Mouse (Mus musculus): ENCODE data around the gene Clca3a2. TPM values are rescaled to one million over a fixed set of nuclear protein-coding genes. Genes with fewer than 3 reads are reported as not detected.
"Not testable (repeated sequence)": the region's sequence is repeated elsewhere in the genome, so short reads cannot be mapped to it uniquely, and the experiment has no call there.

Gene Clca3a2
- polyA plus RNA-seq, 1 experiment from 2014 or later = 0.93 TPM

GRCm38 (mm10) chr3:144756103-144756502 lies 63.2 kb downstream of the Clca3a2 start:
- H3K36me3 ChIP-seq (ENCODE audit: control insufficient read depth, insufficient read depth, low read length); H3K4me1 ChIP-seq (ENCODE audit: control insufficient read depth, insufficient read depth, low read length); H3K4me2 ChIP-seq; H3K9ac ChIP-seq (ENCODE audit: low read depth, low read length); H3K27me3 ChIP-seq (ENCODE audit: control insufficient read depth, insufficient read depth, low read length); H3K9me3 ChIP-seq (replicated peaks; ENCODE audit: control insufficient read depth, low read length); H3K4me3 ChIP-seq (ENCODE audit: low read depth, low read length); H3K27ac ChIP-seq (ENCODE audit: low read depth, low read length); ATAC-seq (replicated peaks; ENCODE audit: insufficient number of reproducible peaks, low FRiP score, low TSS enrichment): not testable (repeated sequence)
- 82% methylated on average over 8 of the region's 8 CpGs for WGBS (ENCODE audit: insufficient replicate concordance)

GRCm38 (mm10) chr3:144753120-144753519 lies 66.2 kb downstream of the Clca3a2 start:
- Histone ChIP-seq H3K27me3 (ENCODE audit: control insufficient read depth, insufficient read depth, low read length) (no peaks in the 10 kb centered on the region), H3K9ac (ENCODE audit: low read depth, low read length) (no peak overlapping the region), H3K36me3 (ENCODE audit: control insufficient read depth, insufficient read depth, low read length) (no peaks in the 10 kb centered on the region), H3K27ac (ENCODE audit: low read depth, low read length) (no peak overlapping the region), H3K9me3 (replicated peaks; ENCODE audit: control insufficient read depth, low read length) (no peaks in the 10 kb centered on the region), H3K4me2 (no peak overlapping the region), H3K4me1 (ENCODE audit: control insufficient read depth, insufficient read depth, low read length) (no peaks in the 10 kb centered on the region), H3K4me3 (ENCODE audit: low read depth, low read length) (no peak overlapping the region)
- WGBS (ENCODE audit: insufficient replicate concordance) = 2% methylated on average over 2 of the region's 2 CpGs
- no peak for ATAC-seq (replicated peaks; ENCODE audit: insufficient number of reproducible peaks, low FRiP score, low TSS enrichment)

GRCm38 (mm10) chr3:144749062-144749963 lies 70.0 kb downstream of the Clca3a2 start:
- not testable (repeated sequence) for H3K4me3 ChIP-seq (ENCODE audit: low read depth, low read length); H3K9ac ChIP-seq (ENCODE audit: low read depth, low read length); H3K9me3 ChIP-seq (replicated peaks; ENCODE audit: control insufficient read depth, low read length); H3K27ac ChIP-seq (ENCODE audit: low read depth, low read length); H3K36me3 ChIP-seq (ENCODE audit: control insufficient read depth, insufficient read depth, low read length); ATAC-seq (replicated peaks; ENCODE audit: insufficient number of reproducible peaks, low FRiP score, low TSS enrichment); H3K27me3 ChIP-seq (ENCODE audit: control insufficient read depth, insufficient read depth, low read length); H3K4me2 ChIP-seq; H3K4me1 ChIP-seq (ENCODE audit: control insufficient read depth, insufficient read depth, low read length)
- 46% methylated on average over 17 of the region's 21 CpGs for WGBS (ENCODE audit: insufficient replicate concordance)

DNA sequence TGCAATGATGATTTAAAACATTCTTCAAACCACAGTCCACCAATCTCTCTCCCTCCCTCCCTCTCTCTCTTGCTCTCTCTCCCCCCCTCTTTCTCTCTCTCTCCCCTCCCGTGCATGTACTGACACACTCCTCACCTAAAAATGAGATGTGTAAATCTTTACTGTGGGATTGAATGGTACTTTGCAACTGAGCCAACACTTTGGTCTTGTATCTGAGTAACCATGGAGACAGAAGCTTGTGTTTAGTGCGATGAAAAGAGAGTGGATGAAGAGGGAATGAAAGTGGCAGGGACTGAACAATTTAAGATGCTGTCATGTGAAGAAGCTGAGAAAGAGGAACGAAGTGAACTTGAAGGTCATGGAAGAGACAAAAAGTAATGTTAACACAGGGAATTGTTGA lies 71.6 kb downstream of the Clca3a2 start:
- H3K4me2 ChIP-seq; H3K27ac ChIP-seq (ENCODE audit: low read depth, low read length); H3K9me3 ChIP-seq (replicated peaks; ENCODE audit: control insufficient read depth, low read length); H3K27me3 ChIP-seq (ENCODE audit: control insufficient read depth, insufficient read depth, low read length); H3K4me3 ChIP-seq (ENCODE audit: low read depth, low read length); H3K4me1 ChIP-seq (ENCODE audit: control insufficient read depth, insufficient read depth, low read length); ATAC-seq (replicated peaks; ENCODE audit: insufficient number of reproducible peaks, low FRiP score, low TSS enrichment); H3K36me3 ChIP-seq (ENCODE audit: control insufficient read depth, insufficient read depth, low read length); H3K9ac ChIP-seq (ENCODE audit: low read depth, low read length): not testable (repeated sequence)
- 43% methylated on average over 3 of the region's 3 CpGs for WGBS (ENCODE audit: insufficient replicate concordance)

Other genes starting within 250 kb of the Clca3a2 start
- 7.3 and 7.9 TPM in 2 replicates for gene Hs2st1, start 249.3 kb downstream of the Clca3a2 start, polyA plus RNA-seq (2014; fragmentation: Nextera tagmentation; extraction: Ambion mirVana)
- 339 and 350 TPM in 2 replicates for gene Selenof, start 249.2 kb downstream of the Clca3a2 start, polyA plus RNA-seq (2014; fragmentation: Nextera tagmentation; extraction: Ambion mirVana)
- 133 and 139 TPM in 2 replicates for gene Sh3glb1, start 99.2 kb downstream of the Clca3a2 start, polyA plus RNA-seq (2014; fragmentation: Nextera tagmentation; extraction: Ambion mirVana)
- 18.8 and 20.5 TPM in 2 replicates for gene Clca3a1, start 58.5 kb downstream of the Clca3a2 start, polyA plus RNA-seq (2014; fragmentation: Nextera tagmentation; extraction: Ambion mirVana)
- not detected in 2 replicates for gene Clca3b, start 29.9 kb upstream of the Clca3a2 start, polyA plus RNA-seq (2014; fragmentation: Nextera tagmentation; extraction: Ambion mirVana)
- gene Clca4b, start 113.0 kb upstream of the Clca3a2 start, polyA plus RNA-seq (2014; fragmentation: Nextera tagmentation; extraction: Ambion mirVana) = not detected in 2 replicates
- not detected in 2 replicates for gene Clca4a, start 155.6 kb upstream of the Clca3a2 start, polyA plus RNA-seq (2014; fragmentation: Nextera tagmentation; extraction: Ambion mirVana)
- not detected in 2 replicates for gene Clca1, start 213.3 kb upstream of the Clca3a2 start, polyA plus RNA-seq (2014; fragmentation: Nextera tagmentation; extraction: Ambion mirVana)